Mouse (Mus musculus) kidney, embryonic 15.5 days (tissue): ENCODE measurements around the gene Dnajc25. TPM values are rescaled to one million over a fixed set of nuclear protein-coding genes. Genes with fewer than 3 reads are reported as not detected.

Source experiments
- ATAC-seq: fragments of 200-750 bp; cut with Nextera tagmentation; replicated peaks from 2 replicates; pipeline ENCODE4 v1.8.0; 2017; ENCODE audit warnings: moderate TSS enrichment; ENCODE audit not compliant: low FRiP score
- H3K27ac ChIP-seq: fragments of 300-500 bp; sonication (generic); 2 replicates; pipeline ENCODE4 v1.5.1; 2015; ENCODE audit warnings: mild to moderate bottlenecking, inconsistent platforms
- H3K27me3 ChIP-seq: fragments of 300-500 bp; sonication (generic); 2 replicates; pipeline ENCODE4 v1.6.1; 2015; ENCODE audit warnings: inconsistent platforms
- H3K36me3 ChIP-seq: fragments of 300-500 bp; sonication (generic); 2 replicates; pipeline ENCODE4 v1.6.1; 2015; ENCODE audit warnings: inconsistent platforms
- H3K4me1 ChIP-seq: fragments of 300-500 bp; sonication (generic); 2 replicates; pipeline ENCODE4 v1.6.1; 2015; ENCODE audit warnings: inconsistent platforms
- H3K4me2 ChIP-seq: fragments of 300-500 bp; sonication (generic); 2 replicates; pipeline ENCODE4 v1.6.1; 2015; ENCODE audit warnings: moderate library complexity, mild to moderate bottlenecking, inconsistent platforms
- H3K4me3 ChIP-seq: fragments of 300-500 bp; sonication (generic); replicated peaks from 2 replicates; pipeline ENCODE4 v1.5.1; 2015; ENCODE audit warnings: mild to moderate bottlenecking, inconsistent platforms
- H3K9ac ChIP-seq: fragments of 300-500 bp; sonication (generic); 2 replicates; pipeline ENCODE4 v1.6.1; 2015; ENCODE audit warnings: mild to moderate bottlenecking, inconsistent platforms
- H3K9me3 ChIP-seq: fragments of 300-500 bp; sonication (generic); replicated peaks from 2 replicates; pipeline ENCODE4 v1.6.1; 2016; ENCODE audit warnings: inconsistent platforms
- WGBS: fragments of 180-500 bp; shearing (Covaris S2); methylation state at CpG from one replicate; pipeline ENCODE4 v1.1.7; 2015; ENCODE audit warnings: mixed read lengths; 5-methylcytosine and 5-hydroxymethylcytosine counted together
- polyA plus RNA-seq: library from polyadenylated mRNA; unstranded; fragments of >200 nt; fragmentation: Nextera tagmentation; extraction: Ambion mirVana; gene quantifications from 2 replicates; pipeline ENCODE4 v1.2.1, GENCODE M21; 2015

The Dnajc25 gene
- polyA plus RNA-seq = 10.2 and 10.9 TPM in 2 replicates

GRCm38 (mm10) chr4:58994762-58995161 lies at the start of gene Dnajc25:
Dnajc25 (plus strand) TSS chr4:58995062.
- ATAC-seq = no peak
- Histone ChIP-seq H3K4me1 (peaks cover 23% of the 10 kb centered on the region), H3K27me3 (0 out of 2 replicates have a peak, but pooled peaks cover 3% of the 10 kb centered on the region), H3K36me3 (no peaks in the 10 kb centered on the region), H3K27ac (peak within 1 kb of the TSS; percentile 30; the same call in 1 of the 2 replicates), H3K9ac (no peak within 1 kb of the TSS), H3K4me3 (no peak within 1 kb of the TSS), H3K4me2 (peak within 1 kb of the TSS; percentile 24; the same call in 1 of the 2 replicates), H3K9me3 (no peaks in the 10 kb centered on the region)
- 69% methylated on average over 4 of the region's 4 CpGs for WGBS

GRCm38 (mm10) chr4:58948391-58948790 lies 46.5 kb upstream of the Dnajc25 start:
- no peak for ATAC-seq
- 91% methylated on average over 4 of the region's 4 CpGs for WGBS
- Histone ChIP-seq H3K27ac (no peak overlapping the region), H3K27me3 (no peaks in the 10 kb centered on the region), H3K4me3 (no peak overlapping the region), H3K9ac (no peak overlapping the region), H3K4me2 (no peak overlapping the region), H3K4me1 (peaks cover 11% of the 10 kb centered on the region), H3K9me3 (no peaks in the 10 kb centered on the region), H3K36me3 (no peaks in the 10 kb centered on the region)

- H3K9ac ChIP-seq = no peak overlapping the region
- no peak overlapping the region for H3K27ac ChIP-seq
- H3K4me2 ChIP-seq = no peak overlapping the region
- no peaks in the 10 kb centered on the region for H3K4me1 ChIP-seq
- no peaks in the 10 kb centered on the region for H3K9me3 ChIP-seq
- H3K4me3 ChIP-seq = no peak overlapping the region
- WGBS = 92% methylated on average over 11 of the region's 11 CpGs
- no peak for ATAC-seq
- H3K27me3 ChIP-seq = no peaks in the 10 kb centered on the region
- H3K36me3 ChIP-seq = peaks cover 12% of the 10 kb centered on the region
Measured at GRCm38 (mm10) chr4:58952630-58953029, 42.2 kb upstream of the Dnajc25 start.

GRCm38 (mm10) chr4:58961719-58962118 lies 33.1 kb upstream of the Dnajc25 start:
- Histone ChIP-seq H3K4me1 (no peaks in the 10 kb centered on the region), H3K36me3 (peaks cover 9% of the 10 kb centered on the region), H3K27ac (no peak overlapping the region), H3K4me2 (no peak overlapping the region), H3K27me3 (no peaks in the 10 kb centered on the region), H3K4me3 (no peak overlapping the region), H3K9ac (no peak overlapping the region), H3K9me3 (no peaks in the 10 kb centered on the region)
- ATAC-seq = no peak
- 91% methylated on average over 15 of the region's 15 CpGs for WGBS

- no peak overlapping the region for H3K4me2 ChIP-seq
- no peak overlapping the region for H3K9ac ChIP-seq
- WGBS = 91% methylated on average over 4 of the region's 4 CpGs
- no peaks in the 10 kb centered on the region for H3K36me3 ChIP-seq
- H3K4me3 ChIP-seq = no peak overlapping the region
- no peak for ATAC-seq
- H3K4me1 ChIP-seq = no peaks in the 10 kb centered on the region
- H3K27ac ChIP-seq = no peak overlapping the region
- H3K9me3 ChIP-seq = no peaks in the 10 kb centered on the region
- H3K27me3 ChIP-seq = no peaks in the 10 kb centered on the region
Measured at GRCm38 (mm10) chr4:58963271-58963670, 31.6 kb upstream of the Dnajc25 start.

GRCm38 (mm10) chr4:58965136-58965535 lies 29.7 kb upstream of the Dnajc25 start:
- Histone ChIP-seq H3K27me3 (no peaks in the 10 kb centered on the region), H3K36me3 (no peaks in the 10 kb centered on the region), H3K4me2 (no peak overlapping the region), H3K4me3 (no peak overlapping the region), H3K27ac (no peak overlapping the region), H3K9ac (no peak overlapping the region), H3K4me1 (no peaks in the 10 kb centered on the region), H3K9me3 (no peaks in the 10 kb centered on the region)
- WGBS = 88% methylated on average over 1 of the region's 1 CpGs
- ATAC-seq = no peak

GRCm38 (mm10) chr4:58970678-58971077 lies 24.2 kb upstream of the Dnajc25 start:
- Histone ChIP-seq H3K9ac (no peak overlapping the region), H3K4me2 (no peak overlapping the region), H3K36me3 (peaks cover 19% of the 10 kb centered on the region), H3K27ac (no peak overlapping the region), H3K4me1 (no peaks in the 10 kb centered on the region), H3K27me3 (no peaks in the 10 kb centered on the region), H3K4me3 (no peak overlapping the region), H3K9me3 (no peaks in the 10 kb centered on the region)
- ATAC-seq = no peak
- 85% methylated on average over 4 of the region's 4 CpGs for WGBS

- WGBS = 83% methylated on average over 5 of the region's 5 CpGs
- Histone ChIP-seq H3K27ac (no peak overlapping the region), H3K9ac (no peak overlapping the region), H3K9me3 (no peaks in the 10 kb centered on the region), H3K36me3 (peaks cover 29% of the 10 kb centered on the region), H3K4me3 (no peak overlapping the region), H3K27me3 (no peaks in the 10 kb centered on the region), H3K4me2 (no peak overlapping the region), H3K4me1 (no peaks in the 10 kb centered on the region)
- no peak for ATAC-seq
Measured at GRCm38 (mm10) chr4:58975711-58976110, 19.2 kb upstream of the Dnajc25 start.

GRCm38 (mm10) chr4:58981421-58981820 lies 13.4 kb upstream of the Dnajc25 start:
- Histone ChIP-seq H3K9me3 (no peaks in the 10 kb centered on the region), H3K27ac (no peak overlapping the region), H3K4me3 (no peak overlapping the region), H3K9ac (no peak overlapping the region), H3K36me3 (peaks cover 10% of the 10 kb centered on the region), H3K4me2 (no peak overlapping the region), H3K27me3 (no peaks in the 10 kb centered on the region), H3K4me1 (0 out of 2 replicates have a peak, but pooled peaks cover 5% of the 10 kb centered on the region)
- WGBS = 80% methylated on average over 6 of the region's 6 CpGs
- ATAC-seq = no peak

- WGBS = 84% methylated on average over 8 of the region's 8 CpGs
- no peak for ATAC-seq
- Histone ChIP-seq H3K4me2 (no peak overlapping the region), H3K4me1 (peaks cover 12% of the 10 kb centered on the region; the same call in 1 of the 2 replicates), H3K27ac (no peak overlapping the region), H3K9me3 (no peaks in the 10 kb centered on the region), H3K27me3 (no peaks in the 10 kb centered on the region), H3K4me3 (no peak overlapping the region), H3K9ac (no peak overlapping the region), H3K36me3 (peaks cover 5% of the 10 kb centered on the region; the same call in 1 of the 2 replicates)
Measured at GRCm38 (mm10) chr4:58982806-58983205, 12.1 kb upstream of the Dnajc25 start.

- Histone ChIP-seq H3K4me1 (peaks cover 14% of the 10 kb centered on the region; the same call in 1 of the 2 replicates), H3K27ac (no peak overlapping the region), H3K4me3 (no peak overlapping the region), H3K4me2 (no peak overlapping the region), H3K36me3 (no peaks in the 10 kb centered on the region), H3K9me3 (no peaks in the 10 kb centered on the region), H3K9ac (no peak overlapping the region), H3K27me3 (no peaks in the 10 kb centered on the region)
- 18% methylated on average over 7 of the region's 7 CpGs for whole genome bisulfite sequencing
- ATAC-seq = peak; percentile 37; the same call in 1 of the 2 replicates
Measured at GRCm38 (mm10) chr4:58985157-58985648, 9.7 kb upstream of the Dnajc25 start.

- H3K27ac ChIP-seq = peak within 1 kb of the TSS; percentile 80
- WGBS = 1% methylated on average over 28 of the region's 28 CpGs
- ATAC-seq = peak; percentile 84
- peak within 1 kb of the TSS; percentile 59 for H3K9ac ChIP-seq
- peak within 1 kb of the TSS; percentile 66 for H3K4me3 ChIP-seq
- H3K27me3 ChIP-seq = no peaks in the 10 kb centered on the region
- no peaks in the 10 kb centered on the region for H3K36me3 ChIP-seq
- peaks cover 14% of the 10 kb centered on the region; the same call in 1 of the 2 replicates for H3K4me1 ChIP-seq
- peak within 1 kb of the TSS; percentile 86 for H3K4me2 ChIP-seq
- H3K9me3 ChIP-seq = no peaks in the 10 kb centered on the region
Measured at GRCm38 (mm10) chr4:58986540-58987190, 8.2 kb upstream of the Dnajc25 start, which contains the start of gene Ptgr1. Ptgr1 (minus strand) TSS chr4:58987119.
